Mouse (Mus musculus): ENCODE results near the gene Lcp2.

Gene Lcp2

GRCm38 (mm10) chr11:34046767-34047541, at the start of gene Lcp2:
Gene Lcp2 (plus strand): TSS chr11:34046920.
- no peak for DNase-seq (ENCODE audit: low spot score in 2 of 2)

DNA sequence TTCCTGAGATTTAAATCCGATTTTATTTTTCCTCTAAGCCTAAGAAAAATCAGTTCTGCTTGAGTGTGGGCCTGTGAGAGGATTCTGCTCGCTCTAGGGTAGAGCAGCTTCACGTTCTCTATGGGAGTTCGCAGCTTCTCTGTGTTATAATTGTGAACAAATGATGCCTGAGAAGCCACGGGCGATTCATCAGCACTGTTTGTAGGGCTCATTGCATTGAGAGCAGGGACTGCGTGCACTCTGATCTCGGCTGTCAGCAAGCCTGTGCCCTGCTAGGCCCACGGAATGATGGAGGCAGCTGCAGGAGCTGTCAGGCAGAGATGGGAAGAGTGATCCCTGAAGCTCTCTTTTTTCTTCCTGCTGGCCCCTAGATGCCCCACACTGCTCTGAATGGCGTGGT, 48.5 kb upstream of the Lcp2 start:
- DNase-seq (ENCODE audit: low spot score in 2 of 2) = no peak

DNA sequence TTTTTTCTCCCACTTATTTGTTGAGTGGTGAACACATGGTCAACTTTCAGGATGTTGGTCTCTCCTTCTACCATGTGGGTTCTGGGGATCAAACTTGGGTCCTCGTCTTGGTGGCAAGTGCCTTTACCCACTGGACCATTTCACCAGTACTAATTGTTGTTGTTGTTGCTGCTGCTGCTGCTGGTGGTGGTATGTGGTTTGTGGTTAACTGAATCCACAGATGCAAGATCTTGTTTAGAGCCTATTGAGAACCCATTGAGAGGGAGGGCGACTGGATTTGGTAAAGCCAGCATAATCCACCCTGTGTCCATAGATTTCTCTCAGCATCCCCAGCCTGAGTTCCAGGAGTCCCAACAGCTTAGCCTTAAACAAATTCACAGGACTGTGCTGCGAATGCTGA, 46.3 kb upstream of the Lcp2 start:
- DNase-seq (ENCODE audit: low spot score in 2 of 2) = no peak

DNA sequence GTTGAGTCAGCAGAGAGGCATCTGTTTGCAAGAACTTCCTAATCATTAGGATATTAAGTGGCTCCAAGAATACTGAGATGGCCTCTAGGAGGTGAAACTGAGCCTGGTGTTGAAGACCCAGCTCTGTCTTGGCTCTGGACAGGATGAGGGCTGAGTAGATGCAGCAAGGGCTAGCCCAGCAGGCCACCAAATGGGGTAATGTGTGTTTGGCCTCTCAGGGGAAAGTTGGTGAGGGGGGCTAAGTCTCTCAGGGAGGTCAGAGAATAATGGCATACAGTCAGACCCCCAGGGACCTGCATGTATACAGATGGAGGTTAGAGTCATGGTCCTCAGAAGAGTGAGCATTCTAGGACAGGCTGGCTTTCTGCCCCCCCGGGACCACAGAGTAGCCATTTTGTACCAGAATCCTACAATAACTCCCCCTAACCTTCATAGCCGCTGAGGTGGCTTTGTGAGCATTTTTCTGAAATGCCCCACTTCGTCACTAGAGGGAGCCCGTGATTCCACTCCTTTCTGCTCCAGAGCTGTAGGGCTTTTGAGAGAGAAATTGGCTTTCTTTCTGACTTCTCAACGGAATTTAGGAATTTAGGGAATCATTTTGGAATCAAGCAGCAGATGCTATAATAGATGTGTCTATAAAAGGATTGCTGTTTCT, 44.7 kb upstream of the Lcp2 start:
- peak in 1 of 2 experiments; percentile 74 for DNase-seq (ENCODE audit: low spot score in 2 of 2)

DNA sequence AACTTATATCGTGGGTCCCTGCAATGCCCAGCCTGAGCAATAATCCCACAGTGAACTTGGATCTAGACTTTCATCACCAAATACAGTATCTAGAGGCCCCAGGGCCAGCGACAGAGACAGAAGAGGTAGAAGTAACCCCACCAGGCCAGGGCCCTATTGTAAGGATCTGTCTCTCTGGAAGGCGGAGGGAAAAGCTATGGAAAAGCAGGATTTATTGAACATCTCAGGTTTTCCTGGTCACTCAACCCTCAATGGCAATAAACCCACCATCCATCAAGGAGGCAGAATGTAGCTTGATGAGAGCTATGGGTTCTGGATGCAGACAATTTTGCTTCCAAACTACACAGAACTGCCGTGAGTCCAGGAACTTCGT, 44.1 kb upstream of the Lcp2 start:
- DNase-seq (ENCODE audit: low spot score in 2 of 2) = no peak

- no peak for DNase-seq (ENCODE audit: low spot score in 2 of 2)
Measured at GRCm38 (mm10) chr11:34007616-34008015, 39.1 kb upstream of the Lcp2 start.

- DNase-seq (ENCODE audit: low spot score in 2 of 2) = no peak
Measured at GRCm38 (mm10) chr11:34008214-34008613, 38.5 kb upstream of the Lcp2 start.

- DNase-seq (ENCODE audit: low spot score in 2 of 2) = peak in 1 of 2 experiments; percentile 65
Measured at GRCm38 (mm10) chr11:34008702-34009101, 38.0 kb upstream of the Lcp2 start.

DNA sequence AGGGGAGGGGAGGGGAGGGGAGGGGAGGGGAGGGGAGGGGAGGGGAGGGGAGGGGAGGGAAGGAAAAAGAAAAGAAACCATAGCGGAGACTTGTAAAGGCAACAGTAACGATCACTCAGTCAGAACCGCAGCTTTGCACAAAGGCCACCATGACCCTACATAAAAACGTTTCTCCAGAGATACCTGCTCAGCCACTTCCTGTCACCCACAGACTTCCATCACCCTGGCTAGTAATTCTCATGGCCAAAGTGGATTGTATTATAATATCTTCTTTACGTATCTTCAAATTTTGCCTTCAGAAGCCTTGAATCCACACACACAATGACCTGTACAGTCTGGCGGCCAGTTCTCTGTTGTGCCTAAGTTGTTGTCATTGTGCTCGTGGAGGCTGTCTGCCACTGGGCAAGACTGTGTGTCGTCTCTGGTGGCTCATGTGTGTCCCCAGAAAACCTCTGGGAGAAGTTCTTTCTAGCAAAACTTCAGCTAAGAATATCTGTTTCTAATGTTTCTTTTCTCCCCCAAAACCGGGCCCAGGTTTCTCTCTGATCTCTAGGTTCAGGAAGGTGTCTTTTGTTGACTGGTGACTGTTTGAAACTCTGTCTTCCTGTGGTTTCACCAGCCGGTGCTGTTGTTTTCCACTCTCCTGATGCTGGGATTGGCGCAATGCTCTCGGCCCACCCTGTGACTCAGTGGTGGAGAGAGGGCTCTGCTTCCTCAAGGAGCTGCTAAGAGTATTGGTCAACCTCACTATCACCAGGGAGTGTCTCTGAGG, 37.2 kb upstream of the Lcp2 start:
- DNase-seq (ENCODE audit: low spot score in 2 of 2) = no peak

GRCm38 (mm10) chr11:34010133-34010858, 36.4 kb upstream of the Lcp2 start:
- no peak for DNase-seq (ENCODE audit: low spot score in 2 of 2)

GRCm38 (mm10) chr11:34010859-34011172, 35.9 kb upstream of the Lcp2 start:
- peak in 1 of 2 experiments; percentile 34 for DNase-seq (ENCODE audit: low spot score in 2 of 2)

DNA sequence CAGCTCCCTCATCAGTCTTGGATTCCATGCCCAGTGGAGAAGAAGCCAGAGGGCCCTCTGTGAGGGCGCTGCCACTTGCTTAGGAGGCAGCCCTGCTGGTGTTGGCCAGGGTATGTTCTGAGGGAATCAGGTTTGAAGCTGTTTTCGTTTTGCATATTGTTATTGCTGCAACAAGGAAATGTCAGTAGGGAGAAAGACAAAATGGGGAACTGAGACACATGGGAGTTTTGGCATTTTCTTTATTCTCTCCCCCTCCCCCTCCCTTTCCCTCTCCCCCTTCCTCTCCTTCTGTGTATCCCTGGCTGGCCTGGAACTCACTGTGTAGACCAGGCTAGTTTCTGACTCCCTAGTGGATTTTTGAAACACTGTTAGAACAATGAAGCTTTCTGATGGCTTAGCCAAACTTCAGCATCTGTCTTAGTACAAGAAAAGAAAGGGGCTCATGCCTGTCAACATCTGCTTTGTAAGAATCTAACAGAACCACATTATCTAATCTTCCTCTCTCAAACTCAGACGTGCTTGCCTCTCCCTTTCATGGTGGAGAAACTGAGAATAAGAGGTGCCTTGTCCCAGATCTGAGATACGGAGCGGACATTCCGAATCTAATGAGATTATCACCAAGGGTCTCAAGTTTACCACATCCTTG, 34.6 kb upstream of the Lcp2 start:
- DNase-seq (ENCODE audit: low spot score in 2 of 2) = no peak

DNA sequence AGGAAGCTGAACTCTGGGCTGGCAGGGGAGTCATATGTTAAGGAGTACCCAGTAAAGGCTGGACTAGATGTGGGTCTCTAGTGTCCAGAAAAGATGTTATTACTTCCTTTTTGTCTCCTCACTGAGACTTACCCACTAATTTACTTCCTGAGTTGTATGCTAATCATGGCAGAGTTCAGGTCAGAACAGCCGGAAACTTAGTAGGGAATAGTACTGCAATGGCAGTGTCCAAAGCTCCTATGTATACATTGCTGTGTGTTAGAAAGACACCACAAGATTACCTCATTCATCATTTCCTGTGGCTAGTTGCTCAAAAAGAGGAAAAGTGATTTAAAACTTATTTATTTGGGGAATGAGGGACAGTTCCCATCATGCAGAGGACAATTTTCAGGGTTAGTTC, 21.6 kb upstream of the Lcp2 start:
- no peak for DNase-seq (ENCODE audit: low spot score in 2 of 2)

DNA sequence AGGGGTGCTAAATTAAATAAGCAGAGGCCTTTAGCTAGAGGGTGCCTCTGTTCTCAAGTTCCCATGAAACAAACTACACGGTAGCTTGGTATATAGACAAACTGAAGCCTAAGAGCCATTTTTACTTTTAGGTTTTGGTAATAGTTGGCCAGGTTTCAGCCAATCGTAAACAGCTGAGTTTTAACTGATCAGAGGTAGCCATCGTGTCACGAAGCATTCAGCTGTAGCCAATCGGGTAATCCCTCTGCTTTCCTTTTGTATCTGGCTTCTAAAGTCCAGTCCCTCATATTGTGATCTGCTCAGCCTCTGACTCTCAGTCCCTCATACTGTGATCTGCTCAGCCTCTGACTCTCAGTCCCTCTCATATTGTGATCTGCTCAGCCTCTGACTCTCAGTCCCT, 17.1 kb upstream of the Lcp2 start:
- no peak for DNase-seq (ENCODE audit: low spot score in 2 of 2)

- DNase-seq (ENCODE audit: low spot score in 2 of 2) = no peak
Measured at GRCm38 (mm10) chr11:34031015-34031805, 15.5 kb upstream of the Lcp2 start.

DNA sequence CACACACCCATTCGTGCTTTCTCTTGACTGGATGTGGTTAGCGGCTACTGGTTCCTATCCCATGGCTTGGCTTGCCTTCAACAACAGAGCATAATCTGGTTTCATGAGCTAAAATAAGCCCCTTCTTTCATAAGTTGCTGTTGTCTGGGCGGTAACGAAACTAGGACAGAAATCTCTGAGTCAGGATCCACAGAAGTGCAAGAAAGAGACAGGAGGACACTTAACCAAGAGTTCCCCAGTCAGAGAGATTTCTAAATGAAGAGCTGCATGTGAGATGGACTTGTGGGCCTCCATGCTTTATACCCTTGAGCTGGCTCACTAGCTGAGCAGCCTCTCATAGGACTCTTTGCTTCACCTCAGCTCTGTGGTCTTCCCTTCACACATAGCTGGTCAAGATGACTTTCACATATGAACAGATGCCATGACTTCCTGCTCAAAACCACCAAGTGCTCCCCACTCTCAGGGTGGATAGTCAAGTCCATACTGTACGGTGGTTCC, 12.7 kb upstream of the Lcp2 start:
- peak in 1 of 2 experiments; percentile 59 for DNase-seq (ENCODE audit: low spot score in 2 of 2)

DNA sequence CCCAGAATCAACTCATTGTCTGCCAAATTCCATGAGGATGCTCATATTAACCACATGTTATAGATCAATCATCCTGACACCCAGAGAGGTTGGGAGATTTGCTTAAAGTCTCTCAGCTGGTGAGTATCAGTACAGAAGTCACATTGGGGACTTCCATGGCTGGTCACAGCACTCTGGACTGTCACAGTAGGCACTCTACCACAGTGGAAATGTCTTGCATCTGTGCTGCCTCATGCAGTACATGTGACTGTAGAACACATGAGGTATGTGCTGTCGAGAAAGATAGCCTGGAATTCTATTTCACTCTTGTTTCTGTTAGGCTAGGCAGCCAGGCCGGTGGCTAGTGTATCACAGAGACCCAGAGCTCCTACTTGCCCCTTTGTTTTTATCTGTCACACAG, 11.9 kb upstream of the Lcp2 start:
- no peak for DNase-seq (ENCODE audit: low spot score in 2 of 2)

DNA sequence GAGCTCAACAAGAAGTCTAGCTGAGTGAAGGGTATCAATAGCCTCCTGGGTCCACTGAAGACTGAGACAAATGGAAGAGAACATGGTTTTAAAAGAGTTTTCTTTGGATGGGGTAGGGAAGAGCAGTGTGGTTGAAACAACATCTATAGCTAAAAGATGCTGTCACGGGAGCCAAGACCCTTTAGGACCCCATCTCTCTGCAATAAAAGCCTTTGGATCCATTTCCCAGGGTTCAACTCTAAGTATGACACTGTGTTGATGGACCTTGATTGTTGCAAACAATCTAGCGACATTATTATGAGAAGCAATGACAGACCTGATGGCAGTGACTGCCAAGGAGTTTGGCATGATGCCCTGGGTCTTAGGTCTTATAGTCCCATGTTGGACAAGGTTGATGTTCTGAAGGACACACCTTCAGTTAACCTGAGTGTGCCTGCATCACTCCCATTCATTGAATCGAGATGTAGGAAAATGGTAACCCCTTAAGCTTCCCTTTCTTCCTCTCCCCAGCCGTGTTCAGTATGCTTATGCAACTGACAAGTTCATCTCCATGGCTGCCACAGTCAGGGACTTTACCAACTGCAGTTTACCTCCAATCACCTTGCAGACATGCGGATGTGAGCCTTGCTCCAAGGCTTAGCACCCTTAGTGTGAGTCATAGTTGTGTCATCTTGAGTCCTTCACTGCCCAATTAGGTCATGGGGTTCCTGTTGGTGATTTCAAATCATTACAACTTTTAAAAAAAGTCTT, 10.6 kb upstream of the Lcp2 start:
- no peak for DNase-seq (ENCODE audit: low spot score in 2 of 2)

DNA sequence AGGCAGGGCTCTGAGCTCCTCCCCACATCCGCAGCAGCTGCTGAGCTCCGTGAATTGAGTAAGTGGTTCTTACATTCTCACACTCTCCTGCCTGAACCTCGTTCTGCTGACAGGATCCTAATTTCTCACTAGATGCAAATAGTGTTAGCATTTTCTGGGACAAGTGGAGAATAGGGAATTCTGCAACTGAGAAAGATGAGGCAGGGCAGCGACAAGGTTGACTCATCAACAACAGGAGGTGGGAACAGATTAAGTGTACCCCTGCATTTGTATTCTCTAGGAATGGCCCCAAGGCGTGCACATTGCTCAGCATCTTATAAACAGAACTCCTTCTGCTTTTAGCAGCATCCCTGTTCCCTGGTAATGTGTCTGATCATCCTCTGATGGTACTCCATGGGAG, 6.7 kb upstream of the Lcp2 start:
- peak in 1 of 2 experiments; percentile 13 for DNase-seq (ENCODE audit: low spot score in 2 of 2)

GRCm38 (mm10) chr11:34042808-34043207, 3.9 kb upstream of the Lcp2 start:
- no peak for DNase-seq (ENCODE audit: low spot score in 2 of 2)
